In the genomic region with DNA sequence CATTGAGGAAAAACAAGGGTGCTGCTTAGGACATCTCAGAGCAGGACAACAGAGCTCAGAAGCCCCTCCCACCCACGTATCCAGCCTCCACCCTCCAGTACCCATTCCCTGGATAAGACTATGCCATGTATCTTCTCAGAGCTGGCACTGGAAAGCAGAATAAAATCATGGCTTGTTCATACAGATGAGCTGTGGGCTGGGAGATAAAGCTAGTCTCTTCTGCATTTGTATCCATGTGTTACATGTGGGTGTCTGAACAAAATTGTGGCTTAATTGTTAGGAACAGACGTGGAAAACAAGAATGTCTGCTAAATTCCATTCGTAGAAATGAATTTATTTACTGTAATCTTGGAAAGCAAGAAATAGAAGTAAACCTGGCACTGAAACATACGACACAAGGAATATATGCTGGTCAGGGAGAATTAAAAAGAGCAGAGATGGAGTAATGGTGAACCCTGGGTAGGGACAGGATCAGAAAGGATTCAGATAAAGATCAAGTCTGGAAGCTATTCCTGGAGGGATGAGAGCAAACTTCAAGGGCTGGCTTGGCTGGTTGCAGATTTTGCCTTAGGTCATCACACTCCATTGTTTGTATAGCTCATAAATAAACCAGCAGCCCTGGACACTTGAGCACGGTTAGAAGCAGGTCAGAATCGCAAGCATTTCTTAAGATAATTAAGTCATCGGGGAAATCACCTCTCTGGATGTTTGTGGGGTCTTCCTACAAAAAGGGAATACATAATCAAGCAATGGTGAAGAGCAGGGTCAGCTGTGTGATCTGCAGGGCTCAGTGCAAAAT, we compare ENCODE assay signal across 31 mouse cellular contexts. TPM values are rescaled to one million over a fixed set of nuclear protein-coding genes. Genes with fewer than 3 reads are reported as not detected.
DNase-seq lines count a peak whose midpoint lies in the region; ATAC-seq and TF ChIP-seq lines count a peak whose summit lies in the region.
"Had no signal": no experiment of that assay in that cellular context is flagged by ENCODE, and none has a peak within 500 bp of the region (broad histone marks: within the 10 kb centered on the region; RNA-seq: fewer than 3 reads in every experiment).

No protein-coding gene starts in this region.

- H3K9ac ChIP-seq in midbrain, embryonic 12.5 days (replicated peaks): no peak overlapping the region
- H3K9ac ChIP-seq in midbrain, postnatal 0 days (replicated peaks; ENCODE audit: low read length, poor library complexity, severe bottlenecking): no peak overlapping the region
- H3K9ac ChIP-seq: embryonic facial prominence, embryonic 15.5 days; forebrain, embryonic 12.5 days; forebrain, postnatal 0 days; heart, embryonic 15.5 days; hindbrain, embryonic 12.5 days; liver, embryonic 12.5 days; neural tube, embryonic 12.5 days; stomach, embryonic 15.5 days had no signal

- H3K4me3 ChIP-seq in layer of hippocampus, adult 2 months: no peak overlapping the region
- no peak overlapping the region for H3K4me3 ChIP-seq in midbrain, embryonic 12.5 days
- H3K4me3 ChIP-seq in midbrain, postnatal 0 days (ENCODE audit: low read depth, low read length): no peak overlapping the region
- H3K4me3 ChIP-seq: embryonic facial prominence, embryonic 10.5 days; embryonic facial prominence, embryonic 15.5 days; forebrain, embryonic 12.5 days; heart, embryonic 15.5 days; hindbrain, embryonic 12.5 days; liver, embryonic 12.5 days; myocyte; neural tube, embryonic 12.5 days; stomach, embryonic 15.5 days had no signal

- ATAC-seq in midbrain, embryonic 12.5 days (ENCODE audit: low FRiP score, low read depth): peak; percentile 83
- ATAC-seq in midbrain, postnatal 0 days (ENCODE audit: low FRiP score): peak; percentile 70
- ATAC-seq: forebrain, postnatal 0 days; intestine, embryonic 16.5 days; liver, embryonic 12.5 days; Patski had no signal

- H3K9me3 ChIP-seq in midbrain, embryonic 12.5 days: no peaks in the 10 kb centered on the region
- H3K9me3 ChIP-seq in midbrain, postnatal 0 days (ENCODE audit: low read length): no peaks in the 10 kb centered on the region
- H3K9me3 ChIP-seq: embryonic facial prominence, embryonic 10.5 days; embryonic facial prominence, embryonic 15.5 days; forebrain, embryonic 12.5 days; heart, embryonic 15.5 days; hindbrain, embryonic 12.5 days; liver, embryonic 12.5 days; neural tube, embryonic 12.5 days; stomach, embryonic 15.5 days had no signal

- no peak overlapping the region for H3K4me2 ChIP-seq in midbrain, embryonic 12.5 days (replicated peaks)
- H3K4me2 ChIP-seq in midbrain, postnatal 0 days (ENCODE audit: low read depth, low read length, poor library complexity, severe bottlenecking): no peak overlapping the region
- H3K4me2 ChIP-seq: embryonic facial prominence, embryonic 15.5 days; forebrain, embryonic 12.5 days; heart, embryonic 15.5 days; hindbrain, embryonic 12.5 days; liver, embryonic 12.5 days; neural tube, embryonic 12.5 days; stomach, embryonic 15.5 days had no signal

- H3K27ac ChIP-seq in layer of hippocampus, adult 2 months: peak overlapping the region; percentile 81
- H3K27ac ChIP-seq in midbrain, embryonic 12.5 days (replicated peaks): peak overlapping the region; percentile 73
- no peak overlapping the region for H3K27ac ChIP-seq in midbrain, postnatal 0 days (ENCODE audit: low read depth, low read length)
- H3K27ac ChIP-seq: embryonic facial prominence, embryonic 10.5 days; embryonic facial prominence, embryonic 15.5 days; forebrain, embryonic 12.5 days; heart, embryonic 15.5 days; hindbrain, embryonic 12.5 days; liver, embryonic 12.5 days; macrophage; neural tube, embryonic 12.5 days; stomach, embryonic 15.5 days had no signal

- DNase-seq in layer of hippocampus, adult 11-12 months (ENCODE audit: low spot score): peak; percentile 26
- no peak for DNase-seq in layer of hippocampus, postnatal 25 days (ENCODE audit: extremely low spot score in 1 of 2, low spot score in 1 of 2)
- peak; percentile 19 to 45 for DNase-seq in layer of hippocampus, adult 2 months (ENCODE audit: low spot score in 2 of 2)
- no peak for DNase-seq in midbrain, postnatal 0 days (ENCODE audit: low spot score)
- no peak for DNase-seq in ovary, adult 18-20 months (ENCODE audit: low spot score)
- no peak for DNase-seq in left cerebral cortex, adult 11 months (ENCODE audit: low spot score)
- no peak for DNase-seq in spleen, postnatal 4 days (ENCODE audit: low spot score in 2 of 2)
- DNase-seq: adrenal gland, postnatal 14 days; cerebellum, adult 2 months; cerebellum, postnatal 25 days; forebrain, postnatal 0 days; gastrocnemius, postnatal 14 days; kidney, adult 9 months; kidney, postnatal 10 days; lung, adult 18-20 months; lung, postnatal 10 days; right cerebral cortex, postnatal 14 days; thymus, postnatal 14 days had no signal

- WGBS in midbrain, embryonic 12.5 days: 63% methylated on average over 7 of the region's 7 CpGs
- WGBS in midbrain, postnatal 0 days: 54% methylated on average over 7 of the region's 7 CpGs

- H3K36me3 ChIP-seq in midbrain, embryonic 12.5 days: no peaks in the 10 kb centered on the region
- no peaks in the 10 kb centered on the region for H3K36me3 ChIP-seq in midbrain, postnatal 0 days (ENCODE audit: insufficient read depth, low read length)
- H3K36me3 ChIP-seq: embryonic facial prominence, embryonic 10.5 days; embryonic facial prominence, embryonic 15.5 days; forebrain, embryonic 12.5 days; heart, embryonic 15.5 days; hindbrain, embryonic 12.5 days; liver, embryonic 12.5 days; neural tube, embryonic 12.5 days; stomach, embryonic 15.5 days had no signal

- no peak for TF ChIP-seq CTCF in layer of hippocampus, adult 2 months (conservative IDR thresholded peaks at IDR 0.05)
- TF ChIP-seq CTCF in midbrain, postnatal 0 days (IDR thresholded peaks at IDR 0.05): no peak

- H3K4me1 ChIP-seq in midbrain, embryonic 12.5 days: no peaks in the 10 kb centered on the region
- no peaks in the 10 kb centered on the region for H3K4me1 ChIP-seq in midbrain, postnatal 0 days (ENCODE audit: insufficient read depth, low read length)
- H3K4me1 ChIP-seq: embryonic facial prominence, embryonic 10.5 days; embryonic facial prominence, embryonic 15.5 days; forebrain, embryonic 12.5 days; heart, embryonic 15.5 days; hindbrain, embryonic 12.5 days; liver, embryonic 12.5 days; neural tube, embryonic 12.5 days; stomach, embryonic 15.5 days had no signal

- H3K27me3 ChIP-seq in midbrain, embryonic 12.5 days: no peaks in the 10 kb centered on the region
- no peaks in the 10 kb centered on the region for H3K27me3 ChIP-seq in midbrain, postnatal 0 days (ENCODE audit: insufficient read depth, low read length)
- H3K27me3 ChIP-seq: embryonic facial prominence, embryonic 15.5 days; forebrain, embryonic 12.5 days; heart, embryonic 15.5 days; hindbrain, embryonic 12.5 days; liver, embryonic 12.5 days; neural tube, embryonic 12.5 days; stomach, embryonic 15.5 days had no signal

RNA-seq across cellular contexts. Expression of a gene that starts 46.8 kb away (rescaled TPM):
- 10 to 100 TPM; 59.8 to 61.3 TPM for total RNA-seq in layer of hippocampus, postnatal 25 days (2021)
- 10 to 100 TPM; 60.0 to 63.8 TPM for total RNA-seq in layer of hippocampus, adult 2 months (2021)
- polyA plus RNA-seq in midbrain, embryonic 12.5 days (2016; fragmentation: Nextera tagmentation; extraction: Ambion mirVana): 18.8 and 19.8 TPM in 2 replicates
- 24.5 and 30.7 TPM in 2 replicates for total RNA-seq in midbrain, postnatal 0 days (2014; rRNA removed)
- polyA plus RNA-seq in midbrain, postnatal 0 days (2015; fragmentation: Nextera tagmentation; extraction: Ambion mirVana): 18.4 and 21.3 TPM in 2 replicates

Comparison
In these comparisons a context has a peak if more than half of its experiments do, and no peak if none do; other contexts are left out.
1. DNase-seq: peak in layer of hippocampus, adult 11-12 months (single experiment) and layer of hippocampus, adult 2 months (2 of 2); none in layer of hippocampus, postnatal 25 days (0 of 2), midbrain, postnatal 0 days (single experiment), ovary, adult 18-20 months (single experiment), left cerebral cortex, adult 11 months (single experiment) and spleen, postnatal 4 days (0 of 2).